Mouse (Mus musculus): ENCODE measurements at regions not wholly inside any gene's neighbourhood (a gene's known extent, or its start where the extent isn't known, plus 50 kb on each side); places are given as distances from the start of the nearest gene placed in this dataset.

DNA sequence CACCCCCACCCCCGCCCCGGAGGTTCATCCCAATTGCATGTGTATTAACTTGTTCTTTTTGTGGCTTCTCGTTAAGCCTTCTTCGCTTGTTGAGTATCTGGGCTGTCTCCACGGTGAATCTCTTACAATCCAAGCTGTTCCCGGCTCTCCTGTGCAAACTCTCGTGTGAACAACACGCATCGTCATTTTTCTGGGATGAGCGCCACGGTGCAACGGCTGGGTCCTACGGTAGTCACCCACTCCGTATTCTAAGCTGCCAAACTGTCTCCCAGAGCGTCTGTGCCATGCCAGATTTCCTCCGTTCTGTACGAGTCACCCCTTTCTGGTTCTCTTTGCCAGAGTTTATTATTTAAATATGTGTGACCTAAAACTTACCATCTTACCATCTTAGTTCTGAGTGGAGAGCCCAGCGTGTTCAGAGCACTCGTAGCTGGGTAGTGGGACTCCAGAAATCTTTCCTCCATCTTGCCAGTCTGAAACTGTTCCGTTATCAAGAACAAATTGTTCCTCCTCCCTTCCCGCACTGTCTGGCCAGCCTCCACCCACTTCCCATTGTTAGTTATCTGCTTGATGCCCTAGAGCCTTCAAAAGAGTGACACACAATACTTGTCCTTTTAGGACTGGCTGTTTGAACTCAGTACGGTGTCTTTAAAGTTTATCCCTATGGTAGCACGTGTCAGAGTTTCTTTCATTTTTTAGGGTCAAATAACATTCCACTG is 87.9 kb upstream of the Trpm1 start:
- no peak for TF ChIP-seq GATA1 (IDR thresholded peaks at IDR 0.05; ENCODE audit: low read length)
- no peak for TF ChIP-seq TAL1 (IDR thresholded peaks at IDR 0.05; ENCODE audit: low read length)

Measured in erythroblast, embryonic 14.5 days (primary cell).